Mouse (Mus musculus) myocyte (in vitro differentiated cells): Measurements from ENCODE around the gene Oprd1. TPM values are rescaled to one million over a fixed set of nuclear protein-coding genes. Genes with fewer than 3 reads are reported as not detected.

Experiments
- H3K27me3 ChIP-seq: one replicate; pipeline ENCODE4 v1.6.1; 2011; ENCODE audit not compliant: control insufficient read depth, insufficient read depth, insufficient read length
- H3K36me3 ChIP-seq: one replicate; pipeline ENCODE4 v1.6.1; 2011; ENCODE audit not compliant: control insufficient read depth, insufficient read depth
- H3K4me2 ChIP-seq: one replicate; pipeline ENCODE4 v1.6.1; 2011; ENCODE audit warnings: low read depth, control low read depth
- H3K4me3 ChIP-seq: one replicate; pipeline ENCODE4 v1.5.1; 2011; ENCODE audit warnings: mild to moderate bottlenecking, control low read depth, moderate library complexity
- H3K79me2 ChIP-seq: one replicate; pipeline ENCODE4 v1.6.1; 2011; ENCODE audit not compliant: control insufficient read depth, insufficient read depth
- H3ac ChIP-seq: one replicate; pipeline ENCODE4 v1.6.1; 2011; ENCODE audit not compliant: control insufficient read depth, insufficient read length
- CEBPB ChIP-seq: IDR thresholded peaks from 2 replicates; pipeline ENCODE4 v1.6.1; 2011; ENCODE audit warnings: mild to moderate bottlenecking, moderate library complexity; ENCODE audit not compliant: poor library complexity, insufficient read depth, severe bottlenecking
- E2F4 ChIP-seq: IDR thresholded peaks from one replicate; pipeline ENCODE4 v1.6.1; 2011; ENCODE audit warnings: mild to moderate bottlenecking, control low read depth, moderate library complexity; ENCODE audit not compliant: insufficient read depth
- MAX ChIP-seq: IDR thresholded peaks from one replicate; pipeline ENCODE4 v1.6.1; 2011; ENCODE audit warnings: low read depth, mild to moderate bottlenecking, control low read depth
- MYOD1 ChIP-seq, 3 experiments: IDR thresholded peaks; one replicate each; pipeline ENCODE4 v1.6.1; 2011; ENCODE audit warnings: control low read depth in 2 of 3, low read depth in 2 of 3, mild to moderate bottlenecking in 2 of 3, moderate library complexity in 1 of 3; ENCODE audit not compliant: insufficient read length in 2 of 3, control insufficient read depth in 1 of 3
- MYOG ChIP-seq, 3 experiments: IDR thresholded peaks; one replicate each; pipeline ENCODE4 v1.6.1; 2011; ENCODE audit warnings: control low read depth in 2 of 3, low read depth in 2 of 3, mild to moderate bottlenecking in 2 of 3; ENCODE audit not compliant: insufficient read length in 2 of 3, control insufficient read depth in 1 of 3, insufficient read depth in 1 of 3
- POLR2A ChIP-seq: IDR thresholded peaks from one replicate; pipeline ENCODE4 v1.6.1; 2011; ENCODE audit warnings: low read depth, mild to moderate bottlenecking, control low read depth, moderate library complexity; ENCODE audit not compliant: insufficient read length
- POLR2AphosphoS2 ChIP-seq: IDR thresholded peaks from one replicate; pipeline ENCODE4 v1.6.1; 2011; ENCODE audit warnings: low read depth, control low read depth; ENCODE audit not compliant: insufficient read length
- REST ChIP-seq: IDR thresholded peaks from one replicate; pipeline ENCODE4 v1.6.1; 2011; ENCODE audit warnings: mild to moderate bottlenecking, control low read depth, moderate library complexity; ENCODE audit not compliant: insufficient read depth, insufficient read length
- SRF ChIP-seq: IDR thresholded peaks from one replicate; pipeline ENCODE4 v1.6.1; 2011; ENCODE audit warnings: low read depth; ENCODE audit not compliant: control insufficient read depth, insufficient read length
- TCF12 ChIP-seq: IDR thresholded peaks from one replicate; pipeline ENCODE4 v1.6.1; 2011; ENCODE audit warnings: mild to moderate bottlenecking, control low read depth; ENCODE audit not compliant: poor library complexity, insufficient read depth, severe bottlenecking
- TCF3 ChIP-seq: IDR thresholded peaks from one replicate; pipeline ENCODE4 v1.6.1; 2011; ENCODE audit warnings: low read depth, control low read depth; ENCODE audit not compliant: insufficient read length
- USF1 ChIP-seq: IDR thresholded peaks from one replicate; pipeline ENCODE4 v1.6.1; 2011; ENCODE audit warnings: low read depth, mild to moderate bottlenecking, control low read depth, moderate library complexity
- polyA plus RNA-seq: library from polyadenylated mRNA; unstranded; fragments of >200 nt; fragmentation: generic; extraction: Trizol; gene quantifications from one replicate; pipeline ENCODE4 v1.2.1, GENCODE M21; 2012; ENCODE audit warnings: missing spikeins

Gene Oprd1
- polyA plus RNA-seq, 1 experiment, result not detected

GRCm38 (mm10) chr4:132130645-132131044 is 13.6 kb downstream of the Oprd1 start:
- H3K79me2 ChIP-seq, result no peaks in the 10 kb centered on the region
- no peak overlapping the region for H3ac ChIP-seq
- H3K27me3 ChIP-seq, result peaks cover 8% of the 10 kb centered on the region
- no peak overlapping the region for H3K4me2 ChIP-seq
- TF ChIP-seq MYOD1 (IDR thresholded peaks at IDR 0.05; ENCODE audit: control insufficient read depth in 1 of 3, insufficient read length in 2 of 3, low read depth in 2 of 3) (no peak), USF1 (no peak), E2F4 (no peak), CEBPB (no peak), MAX (no peak), POLR2A (no peak), REST (no peak)
- H3K36me3 ChIP-seq, result no peaks in the 10 kb centered on the region
- no peak overlapping the region for H3K4me3 ChIP-seq

- H3K36me3 ChIP-seq, result no peaks in the 10 kb centered on the region
- TF ChIP-seq MYOG (IDR thresholded peaks at IDR 0.05; ENCODE audit: control insufficient read depth in 1 of 3, insufficient read depth in 1 of 3, insufficient read length in 2 of 3, low read depth in 2 of 3) (no peak), POLR2A (no peak), CEBPB (no peak), TCF3 (no peak), USF1 (no peak), E2F4 (no peak), SRF (no peak), TCF12 (no peak), POLR2AphosphoS2 (no peak), MYOD1 (IDR thresholded peaks at IDR 0.05; ENCODE audit: control insufficient read depth in 1 of 3, insufficient read length in 2 of 3, low read depth in 2 of 3) (no peak), MAX (no peak), REST (no peak)
- no peaks in the 10 kb centered on the region for H3K79me2 ChIP-seq
- peaks cover 8% of the 10 kb centered on the region for H3K27me3 ChIP-seq
- H3ac ChIP-seq, result no peak overlapping the region
- no peak overlapping the region for H3K4me3 ChIP-seq
- H3K4me2 ChIP-seq, result no peak overlapping the region
Observed at GRCm38 (mm10) chr4:132130134-132130533, 14.2 kb downstream of the Oprd1 start.

GRCm38 (mm10) chr4:132128997-132129636 is 15.2 kb downstream of the Oprd1 start:
- Histone ChIP-seq H3K79me2 (no peaks in the 10 kb centered on the region), H3K4me2 (no peak overlapping the region)
- TF ChIP-seq MAX, result no peak

GRCm38 (mm10) chr4:132127091-132127490 is 17.2 kb downstream of the Oprd1 start:
- no peaks in the 10 kb centered on the region for H3K36me3 ChIP-seq
- H3ac ChIP-seq, result no peak overlapping the region
- H3K4me3 ChIP-seq, result no peak overlapping the region
- H3K79me2 ChIP-seq, result no peaks in the 10 kb centered on the region
- H3K27me3 ChIP-seq, result peaks cover 30% of the 10 kb centered on the region
- no peak overlapping the region for H3K4me2 ChIP-seq
- no peak for TF ChIP-seq POLR2AphosphoS2
- no peak for TF ChIP-seq E2F4
- no peak for TF ChIP-seq TCF12
- TF ChIP-seq TCF3, result no peak
- no peak for TF ChIP-seq MYOG (IDR thresholded peaks at IDR 0.05; ENCODE audit: control insufficient read depth in 1 of 3, insufficient read depth in 1 of 3, insufficient read length in 2 of 3, low read depth in 2 of 3)
- no peak for TF ChIP-seq CEBPB
- TF ChIP-seq MAX, result no peak

More at GRCm38 (mm10) chr4:132128997-132129636, 15.2 kb downstream of the Oprd1 start:
- Histone ChIP-seq H3K36me3 (no peaks in the 10 kb centered on the region), H3K4me3 (no peak overlapping the region), H3ac (no peak overlapping the region), H3K27me3 (peaks cover 14% of the 10 kb centered on the region)

- H3K27me3 ChIP-seq, result peaks cover 48% of the 10 kb centered on the region
- H3K36me3 ChIP-seq, result no peaks in the 10 kb centered on the region
- TF ChIP-seq MYOD1 (IDR thresholded peaks at IDR 0.05; ENCODE audit: control insufficient read depth in 1 of 3, insufficient read length in 2 of 3, low read depth in 2 of 3), result no peak
- no peak overlapping the region for H3K4me3 ChIP-seq
- no peak overlapping the region for H3ac ChIP-seq
- no peaks in the 10 kb centered on the region for H3K79me2 ChIP-seq
- H3K4me2 ChIP-seq, result no peak overlapping the region
Observed at GRCm38 (mm10) chr4:132123166-132123565, 21.1 kb downstream of the Oprd1 start.

GRCm38 (mm10) chr4:132121674-132122073 is 22.6 kb downstream of the Oprd1 start:
- Histone ChIP-seq H3K79me2 (no peaks in the 10 kb centered on the region), H3K27me3 (peaks cover 59% of the 10 kb centered on the region), H3ac (no peak overlapping the region), H3K4me2 (no peak overlapping the region), H3K36me3 (no peaks in the 10 kb centered on the region), H3K4me3 (no peak overlapping the region)
- TF ChIP-seq POLR2A, result no peak
- TF ChIP-seq TCF12, result no peak
- no peak for TF ChIP-seq TCF3
- no peak for TF ChIP-seq POLR2AphosphoS2
- TF ChIP-seq SRF, result no peak
- TF ChIP-seq MYOG (IDR thresholded peaks at IDR 0.05; ENCODE audit: control insufficient read depth in 1 of 3, insufficient read depth in 1 of 3, insufficient read length in 2 of 3, low read depth in 2 of 3), result no peak
- TF ChIP-seq CEBPB, result no peak
- no peak for TF ChIP-seq USF1
- TF ChIP-seq MYOD1 (IDR thresholded peaks at IDR 0.05; ENCODE audit: control insufficient read depth in 1 of 3, insufficient read length in 2 of 3, low read depth in 2 of 3), result no peak
- no peak for TF ChIP-seq REST
- TF ChIP-seq E2F4, result no peak
- no peak for TF ChIP-seq MAX
